Mouse (Mus musculus): Measurements from ENCODE around the gene Msx2. TPM values are rescaled to one million over a fixed set of nuclear protein-coding genes. Genes with fewer than 3 reads are reported as not detected.

Msx2 gene
- total RNA-seq, 2 experiments from 2014 or later = 0.36 to 0.69 TPM

DNA sequence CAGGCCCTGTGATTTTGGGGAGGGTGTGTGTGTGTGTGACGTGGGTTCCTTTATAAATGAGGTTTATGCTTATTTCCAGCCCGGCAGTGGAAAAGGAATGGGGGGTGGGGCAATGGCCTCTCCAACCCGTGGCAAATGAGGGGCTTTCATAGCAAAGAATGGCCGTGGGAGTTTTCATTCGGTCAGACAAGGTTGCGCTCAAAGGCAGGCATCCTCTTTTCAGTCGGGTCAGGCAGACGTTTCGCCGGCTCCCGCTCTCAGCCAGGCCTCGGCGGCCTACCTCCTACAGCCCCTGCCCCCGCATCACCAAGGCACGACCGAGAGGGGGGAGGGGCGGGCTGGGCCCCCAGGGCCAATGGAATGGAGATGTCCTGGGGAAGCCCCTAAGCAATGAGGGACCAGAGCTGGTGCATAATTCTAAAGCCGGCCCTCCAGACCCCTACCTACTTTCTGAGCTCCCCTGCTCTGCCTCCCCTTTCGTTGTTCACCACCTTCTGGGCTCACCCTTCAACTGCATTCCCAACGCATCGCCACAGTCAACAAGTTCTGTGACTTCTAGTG, 8.4 kb downstream of the Msx2 start:
- no peak for DNase-seq

DNA sequence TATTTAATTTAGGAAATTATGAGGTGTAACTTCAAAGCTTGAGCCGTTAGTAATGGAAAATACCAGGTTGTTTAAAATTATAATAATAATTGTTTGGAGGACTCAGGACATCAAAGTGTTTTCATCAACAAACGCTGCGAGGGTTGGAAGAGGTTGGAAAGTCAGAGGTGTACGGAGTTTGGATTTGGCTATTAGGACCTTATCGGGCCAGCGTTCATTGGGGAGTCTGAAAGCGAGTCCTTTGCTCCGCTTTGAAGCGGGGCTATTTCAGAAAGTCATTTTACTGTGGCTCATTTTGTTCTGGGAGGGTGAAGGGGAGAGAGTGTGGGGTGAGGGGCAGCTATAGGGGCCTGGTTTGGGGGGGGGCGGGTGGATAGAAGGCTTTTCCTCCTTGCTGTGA, 8.9 kb downstream of the Msx2 start:
- DNase-seq = no peak

DNA sequence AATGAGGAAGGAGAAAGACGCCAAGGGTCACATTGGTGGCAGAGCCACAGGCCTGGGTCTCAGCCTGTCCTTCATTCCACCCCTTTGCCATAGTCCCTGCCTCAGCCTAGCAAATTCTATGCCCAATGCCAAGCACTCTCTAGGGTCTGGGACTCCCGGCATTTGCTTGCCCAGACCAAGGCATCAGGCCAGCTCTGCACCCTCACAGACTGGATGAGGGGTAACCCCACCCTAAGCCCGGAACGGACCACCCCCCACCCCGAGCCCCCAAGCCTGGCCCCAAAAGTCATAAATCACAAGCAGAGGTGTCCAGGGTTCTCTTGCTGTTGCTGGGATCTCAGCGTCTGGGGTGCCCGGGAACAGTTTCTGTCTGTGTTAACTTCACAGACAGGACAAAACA, 9.8 kb downstream of the Msx2 start:
- no peak for DNase-seq

DNA sequence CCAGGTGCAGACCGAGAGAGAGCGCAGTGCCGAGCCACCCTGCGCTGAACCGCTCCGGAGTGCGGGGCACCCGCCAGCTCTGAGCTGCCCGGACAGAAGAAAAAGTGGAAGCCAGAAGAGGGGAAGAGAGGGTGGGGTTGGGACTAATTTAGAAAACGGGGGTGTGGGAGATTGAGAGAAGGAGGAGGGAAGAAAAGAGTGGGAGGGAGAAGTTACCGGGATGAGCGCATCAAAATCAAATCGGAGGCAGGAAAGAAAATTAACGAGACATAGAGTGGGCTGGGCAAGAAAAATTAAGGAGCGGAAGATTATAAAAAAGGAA, 10.3 kb downstream of the Msx2 start:
- no peak for DNase-seq

DNA sequence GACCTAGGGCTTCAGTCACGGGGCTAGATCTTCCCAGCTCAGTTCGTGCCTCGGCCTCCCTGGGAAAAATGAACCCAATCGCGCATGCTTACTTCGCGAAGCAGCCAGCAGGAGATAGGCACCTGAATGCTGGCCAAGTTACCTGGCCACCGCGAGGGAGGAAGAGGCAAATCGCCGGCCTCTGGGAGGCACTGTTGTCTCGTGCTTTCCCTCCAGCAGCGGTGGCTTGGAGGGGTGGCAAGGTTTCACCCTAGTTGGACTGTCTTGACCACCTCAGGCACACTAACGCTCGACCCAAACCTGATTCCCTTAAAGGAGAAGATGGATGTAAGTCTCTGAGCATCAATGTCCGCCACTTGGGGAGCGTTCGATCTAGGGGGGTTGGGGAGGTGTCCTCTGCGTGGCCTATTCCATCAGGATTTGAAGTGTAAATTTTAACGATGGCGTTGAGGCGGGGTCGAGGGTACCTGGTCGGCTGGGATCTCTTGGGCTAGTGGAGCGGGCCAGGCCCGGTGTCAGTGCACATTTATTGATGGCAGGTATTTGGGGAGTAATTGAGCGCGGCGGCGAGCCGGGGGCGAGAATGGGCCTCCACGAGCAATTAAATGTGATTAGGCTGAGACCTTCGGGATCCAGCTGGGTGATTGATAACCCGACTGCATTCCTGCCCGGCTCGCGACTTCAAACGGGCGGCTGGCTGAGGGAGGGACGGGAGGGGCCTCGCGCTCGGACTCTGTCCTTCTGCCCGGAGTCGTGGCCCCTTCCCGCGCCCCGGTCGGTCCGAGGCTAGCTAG, 10.8 kb downstream of the Msx2 start:
- DNase-seq = peak in 1 of 2 experiments; percentile 25

DNA sequence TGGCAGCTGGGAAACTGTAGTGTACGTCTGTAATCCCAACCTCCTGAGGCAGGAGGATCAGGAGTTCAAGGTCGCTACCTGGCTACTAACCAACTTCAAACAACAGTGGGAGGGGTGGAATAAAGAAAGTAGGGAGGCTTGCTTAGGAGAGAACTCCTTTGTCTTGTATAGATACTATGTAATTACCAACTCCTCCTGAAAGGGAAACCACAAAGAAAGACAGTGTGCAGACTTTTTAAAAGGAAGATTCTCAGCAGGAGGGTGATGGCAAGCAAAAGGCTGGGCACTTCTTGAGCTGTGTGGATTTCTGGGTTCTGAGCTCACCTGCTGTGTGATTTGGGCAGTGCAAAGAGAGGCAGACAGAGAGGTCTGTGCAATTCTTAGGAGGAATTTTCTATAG, 11.5 kb downstream of the Msx2 start:
- no peak for DNase-seq

DNA sequence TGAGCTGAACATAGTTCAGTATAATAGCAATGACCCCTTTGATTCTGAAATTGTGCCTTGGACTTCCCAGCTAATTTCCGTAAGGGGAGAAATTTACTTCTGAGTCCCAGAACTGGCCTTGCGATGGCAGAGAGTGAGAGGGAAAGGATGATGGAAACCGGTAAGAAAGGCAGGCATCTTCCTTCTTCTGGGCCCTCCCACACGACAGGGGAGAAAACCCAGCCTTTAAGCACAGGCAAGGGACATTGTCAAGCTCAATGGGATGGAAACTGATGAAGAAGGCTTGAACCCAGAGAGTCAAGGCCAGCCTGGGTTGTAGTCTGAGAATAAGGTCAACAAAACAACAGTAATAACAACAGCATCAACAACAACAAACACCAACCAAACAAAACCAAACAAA, 14.1 kb downstream of the Msx2 start:
- DNase-seq = no peak

DNA sequence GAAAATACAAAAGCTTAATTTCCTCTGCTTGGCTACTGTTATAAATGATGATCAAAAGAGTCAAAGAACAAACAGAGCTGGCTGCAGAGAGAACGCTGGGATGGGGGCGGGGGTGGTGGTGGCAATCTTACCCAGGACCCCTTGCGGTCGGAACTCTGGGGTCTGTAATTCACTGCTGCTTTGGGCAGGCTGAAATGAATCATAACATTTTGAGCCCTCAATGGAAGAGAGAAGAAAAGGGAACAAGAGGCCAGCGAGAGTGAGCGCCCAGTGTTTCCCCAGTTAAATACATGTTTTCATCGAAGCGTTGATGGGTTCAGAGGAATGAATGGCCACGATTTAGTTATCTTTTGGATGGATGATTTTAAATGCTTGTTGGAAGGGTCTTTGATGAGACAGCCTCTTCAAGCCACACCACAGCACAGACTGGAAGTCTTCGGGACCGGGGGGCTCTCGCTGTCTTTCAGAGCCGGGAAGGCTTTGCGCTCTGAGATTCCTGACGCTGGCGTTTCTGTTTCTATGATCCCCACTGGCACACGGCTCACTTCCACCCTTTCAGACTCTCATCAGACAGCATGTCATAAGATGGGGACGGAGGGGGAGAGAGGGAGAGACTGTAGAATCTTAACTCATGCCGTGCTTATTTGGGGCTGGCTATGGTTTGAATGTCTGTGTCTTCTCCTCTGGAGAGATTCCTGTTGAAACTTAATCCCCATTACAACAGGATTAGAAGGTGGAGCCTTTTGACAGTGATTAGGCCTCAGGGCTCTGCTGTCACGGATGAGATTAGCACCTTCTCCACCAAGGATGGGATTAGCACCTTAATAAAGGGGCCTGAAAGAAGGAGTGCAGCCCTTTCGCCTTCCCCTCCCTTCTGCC, 17.8 kb downstream of the Msx2 start:
- DNase-seq = no peak

DNA sequence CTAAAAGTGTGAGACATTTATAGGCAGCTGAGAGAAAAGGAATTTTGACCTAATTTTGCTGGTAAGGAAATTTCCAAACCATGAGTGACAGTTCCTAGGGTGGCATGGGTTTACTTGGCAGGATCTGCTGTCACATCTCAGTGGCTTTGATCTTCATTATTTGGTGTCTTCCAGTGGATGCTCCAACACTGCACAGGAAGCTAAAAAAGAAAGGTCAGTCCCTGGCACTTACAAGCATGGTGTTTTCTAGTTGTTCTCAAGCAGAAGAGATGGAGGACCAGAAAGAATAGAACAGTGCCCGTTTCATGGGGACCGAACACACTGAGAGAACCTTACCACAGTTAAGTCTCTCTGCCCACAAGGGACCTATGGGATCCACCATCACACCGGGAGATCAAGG, 18.9 kb downstream of the Msx2 start:
- no peak for DNase-seq

DNA sequence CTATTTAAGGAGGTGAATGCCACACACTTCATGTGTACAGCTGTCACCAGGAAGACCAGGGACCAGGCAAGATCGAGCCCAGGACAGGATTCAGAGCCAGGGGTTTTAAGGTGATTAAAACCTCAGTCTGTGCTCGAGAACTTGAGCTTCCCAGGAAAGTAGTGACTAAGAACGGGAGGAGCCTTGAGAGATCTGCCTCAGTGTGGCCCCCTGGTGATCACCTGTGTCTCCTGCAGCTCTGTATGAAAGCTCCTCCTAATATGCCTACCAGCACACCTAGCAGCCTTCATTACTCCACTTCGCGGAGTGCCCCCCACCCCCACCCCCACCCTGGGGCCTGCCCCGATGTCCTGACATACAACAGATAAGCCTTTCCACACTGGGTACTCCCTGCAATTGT, 25.3 kb downstream of the Msx2 start:
- DNase-seq = peak in 1 of 2 experiments; percentile 18

DNA sequence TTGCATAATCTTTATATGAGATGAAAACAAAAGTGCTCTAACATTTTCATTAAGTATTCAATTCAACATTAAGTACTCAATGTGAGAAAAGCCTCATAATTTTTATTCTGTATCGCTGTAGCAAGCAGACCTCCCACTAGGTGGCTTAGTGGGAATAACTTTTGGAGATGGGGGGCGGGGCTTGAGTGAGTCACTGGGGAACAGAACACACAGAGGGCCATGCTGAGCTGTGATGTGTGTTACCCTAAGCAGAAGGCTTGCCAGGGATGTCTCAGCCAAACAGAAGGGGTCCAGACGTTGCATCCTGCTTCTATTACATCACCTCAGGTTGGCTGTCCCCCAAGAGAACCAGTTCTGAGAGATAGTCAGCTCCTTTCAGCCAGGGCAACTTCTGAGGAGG, 29.3 kb downstream of the Msx2 start:
- DNase-seq = peak; percentile 20 to 58

DNA sequence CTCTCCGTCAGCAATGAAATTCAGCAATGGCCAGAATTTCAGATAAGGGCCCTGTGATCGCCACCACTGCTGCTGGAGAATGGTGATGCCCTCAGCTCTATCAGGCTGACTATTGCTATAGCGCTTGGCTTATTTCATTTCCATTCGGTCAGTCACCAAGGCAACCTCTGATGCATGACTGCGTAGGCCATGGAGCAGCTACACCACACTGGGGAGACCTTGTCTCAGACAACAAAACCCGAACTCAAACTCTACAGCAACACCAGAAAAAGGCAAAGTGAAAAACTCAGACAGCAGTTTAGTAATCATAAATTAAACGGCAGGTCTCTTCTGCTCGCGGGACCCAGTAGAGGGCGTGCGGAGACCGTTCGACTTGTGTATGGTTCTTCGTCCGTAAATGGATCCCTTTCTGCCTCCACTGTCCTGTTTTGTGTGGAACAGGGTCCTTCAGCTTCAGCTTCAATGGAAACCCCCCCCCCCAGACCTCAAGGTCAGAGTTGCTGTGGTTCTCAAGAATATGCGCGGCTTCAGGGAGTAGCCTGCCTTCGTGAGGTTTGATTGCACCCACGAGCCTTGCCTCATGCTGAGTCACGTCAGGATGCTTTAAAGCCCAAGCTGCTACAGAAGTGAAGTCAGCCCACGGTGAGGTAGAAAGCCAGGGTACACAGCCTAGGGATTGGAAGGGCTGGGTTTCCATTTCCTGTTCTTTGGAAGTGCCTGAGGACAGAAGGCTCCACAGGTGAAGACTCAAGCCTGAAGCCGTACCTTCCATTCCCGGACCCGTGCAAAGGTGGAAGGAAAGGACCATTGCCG, 30.5 kb downstream of the Msx2 start:
- DNase-seq = peak in 1 of 2 experiments; percentile 23

DNA sequence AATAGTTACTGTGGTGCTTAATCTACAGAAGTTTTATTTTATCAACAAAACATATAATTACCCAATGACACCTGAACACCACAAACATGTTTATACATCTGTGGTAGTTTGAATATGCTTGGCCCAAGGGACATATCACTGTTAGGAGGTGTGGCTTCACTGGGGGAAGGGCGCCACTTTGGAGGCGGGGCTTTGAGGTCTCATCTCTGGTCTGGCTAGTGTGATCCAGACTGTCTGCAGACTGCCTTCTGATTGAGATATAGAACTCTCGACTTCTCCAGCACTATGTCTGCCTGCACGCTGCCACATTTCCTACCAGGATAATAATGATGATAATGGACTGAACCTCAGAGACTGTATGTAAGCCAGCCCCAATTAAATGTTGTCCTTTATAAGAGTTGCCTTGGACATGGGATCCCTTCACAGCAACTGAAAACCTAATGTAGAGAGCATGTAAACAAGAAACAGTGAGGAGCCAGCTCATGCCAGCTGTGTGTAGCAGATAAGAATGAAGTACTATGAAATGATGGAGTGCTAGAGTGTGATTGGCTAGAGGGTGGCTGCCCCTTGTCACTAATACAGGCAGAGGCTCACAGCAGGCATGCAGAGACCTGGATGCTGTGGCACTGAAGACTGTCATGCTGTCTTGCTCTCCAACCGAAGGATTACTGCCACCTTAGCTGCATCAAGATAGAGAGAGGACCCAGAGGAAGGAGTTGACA, 31.4 kb downstream of the Msx2 start:
- no peak for DNase-seq

DNA sequence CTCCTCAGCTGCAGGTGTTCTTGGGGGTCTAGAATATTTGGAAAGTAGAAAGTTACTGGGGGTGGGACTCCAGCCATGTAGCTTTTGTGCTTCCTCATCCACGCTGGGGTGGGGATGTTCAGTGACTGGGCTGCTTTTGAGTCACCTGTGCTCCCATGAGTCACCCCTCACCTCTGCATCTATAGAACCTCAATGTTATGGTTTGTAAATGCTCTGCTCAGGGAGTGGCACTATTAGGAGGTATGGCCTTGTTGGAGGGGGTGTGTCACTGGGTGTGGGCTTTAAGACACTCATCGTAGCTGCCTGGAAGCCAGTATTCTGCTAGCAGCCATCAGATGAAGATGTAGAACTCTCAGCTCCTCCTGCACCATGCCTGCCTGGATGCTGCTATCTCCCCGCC, 32.9 kb downstream of the Msx2 start:
- no peak for DNase-seq

DNA sequence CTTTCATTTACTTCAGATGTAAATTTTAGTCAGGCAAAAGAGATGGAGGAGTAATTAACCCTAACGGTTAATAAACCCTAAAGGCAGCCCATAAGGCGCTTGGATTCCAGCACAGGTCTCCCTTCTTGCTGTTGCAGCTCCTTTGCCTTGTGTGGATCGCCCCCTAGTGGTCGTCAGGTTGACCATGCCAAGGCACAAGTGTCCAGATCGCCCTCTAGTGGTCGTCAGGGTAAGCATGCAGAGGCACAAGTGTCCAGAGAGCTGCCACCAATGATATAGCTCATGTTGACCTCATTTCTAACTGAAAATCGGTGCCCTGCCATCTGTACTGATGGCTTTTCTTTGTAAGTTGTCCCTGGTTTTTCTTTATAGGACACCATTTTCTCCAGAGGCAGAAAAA, 46.4 kb downstream of the Msx2 start:
- peak; percentile 72 to 89 for DNase-seq

DNA sequence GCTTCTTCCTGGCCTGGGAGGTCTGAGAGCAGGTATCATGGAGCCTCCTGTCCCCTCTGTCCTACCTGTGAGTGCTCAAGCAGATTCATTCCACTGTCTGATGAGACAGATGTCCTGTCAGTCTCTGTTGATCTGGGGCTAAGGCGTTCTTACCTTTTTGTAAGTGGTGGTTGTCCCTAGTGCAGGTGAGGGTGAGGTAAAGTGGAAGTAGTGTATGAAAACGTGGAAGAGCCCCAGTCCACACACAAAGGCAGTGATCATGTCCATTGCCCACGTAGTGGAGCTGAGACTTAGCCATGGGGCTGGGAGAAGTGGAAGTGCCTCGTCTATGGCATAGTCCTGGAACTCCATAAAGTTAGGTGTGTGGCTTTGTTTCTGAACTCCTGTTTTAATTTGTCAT, 51.7 kb downstream of the Msx2 start:
- no peak for DNase-seq

DNA sequence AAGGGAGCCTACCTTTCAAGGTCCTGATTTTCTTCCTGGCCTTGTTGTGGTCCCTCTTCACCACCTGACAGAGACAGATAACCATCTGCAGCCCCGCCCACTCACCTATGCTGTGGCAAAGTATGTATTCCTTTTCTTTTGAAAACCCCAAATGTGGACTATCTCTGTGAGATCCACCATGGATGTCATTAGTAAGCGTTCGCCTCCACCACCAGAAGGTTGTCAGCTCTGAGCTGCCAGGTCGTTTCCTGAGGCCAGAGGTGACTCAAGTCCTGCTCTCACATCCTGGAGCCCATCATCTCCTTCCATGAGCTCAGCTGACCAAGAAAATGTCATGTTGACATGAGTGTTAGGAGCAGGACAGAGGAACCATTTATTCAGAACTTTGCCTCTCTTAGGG, 52.1 kb downstream of the Msx2 start:
- DNase-seq = no peak

DNA sequence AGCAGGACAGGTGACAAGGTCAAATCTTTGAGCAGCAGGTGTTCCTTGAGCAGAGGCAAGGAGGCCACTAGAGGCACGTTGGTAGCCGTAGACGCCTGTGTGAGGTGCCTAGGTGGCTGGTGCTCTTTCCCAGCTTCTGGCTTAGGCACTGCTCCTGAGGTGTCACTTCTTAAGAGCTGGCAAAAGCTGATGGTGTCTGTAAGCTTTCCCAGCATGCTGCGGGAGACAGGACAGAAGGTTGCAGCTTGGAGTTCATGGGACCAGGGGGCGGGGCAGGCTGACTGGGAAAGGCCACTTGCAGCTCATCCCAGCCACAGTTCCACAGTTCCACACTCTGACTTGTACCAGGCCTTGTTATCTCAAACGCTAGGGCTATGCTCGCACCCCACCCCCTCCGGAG, 53.2 kb downstream of the Msx2 start:
- no peak for DNase-seq

DNA sequence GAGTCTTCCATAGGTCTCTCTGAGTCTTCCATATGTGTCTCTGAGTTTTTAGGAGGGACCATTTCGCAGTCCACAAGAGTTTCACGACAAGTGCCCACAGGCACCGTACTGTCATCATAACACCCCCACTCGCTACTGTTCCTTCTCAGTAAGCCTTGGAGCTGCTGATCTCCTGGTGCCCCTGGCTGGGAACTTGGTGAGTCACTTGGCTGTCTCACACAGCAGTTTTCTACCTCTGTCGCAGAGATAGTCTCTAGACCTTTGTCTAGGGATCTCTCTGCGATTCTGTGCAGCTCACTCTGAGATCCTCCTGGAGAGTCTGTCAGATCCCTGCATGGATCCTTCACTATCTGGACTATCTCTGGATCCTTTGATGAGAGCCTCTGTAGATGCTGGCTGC, 55.2 kb downstream of the Msx2 start:
- no peak for DNase-seq
